Mouse (Mus musculus): ENCODE measurements at regions not wholly inside any gene's neighbourhood (a gene's known extent, or its start where the extent isn't known, plus 50 kb on each side); places are given as distances from the start of the nearest gene placed in this dataset.
"Not testable (repeated sequence)": the region's sequence is repeated elsewhere in the genome, so short reads cannot be mapped to it uniquely, and the experiment has no call there.

DNA sequence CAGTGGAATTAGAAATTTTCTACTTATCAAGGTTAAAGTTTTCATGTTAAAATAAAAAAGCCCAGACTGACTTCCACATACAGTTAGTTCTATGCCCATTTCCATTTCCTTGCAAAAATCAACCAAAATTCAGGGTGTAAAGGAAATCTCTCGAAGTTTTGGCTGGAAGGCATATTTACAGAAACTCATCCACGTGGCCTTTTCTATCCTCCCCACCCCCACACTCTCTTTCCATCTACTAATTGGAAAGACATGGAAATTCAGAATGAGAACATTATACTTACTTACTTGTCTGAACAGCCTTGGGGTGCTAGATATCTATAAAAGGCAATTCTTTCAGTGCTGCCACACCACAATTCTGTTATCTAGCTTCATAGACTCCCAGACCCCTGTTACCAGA is 139.9 kb upstream of the Mpdz start:
- no peak for DNase-seq

GRCm38 (mm10) chr4:81580553-81580952 is 137.9 kb upstream of the Mpdz start:
- DNase-seq: peak; percentile 63

DNA sequence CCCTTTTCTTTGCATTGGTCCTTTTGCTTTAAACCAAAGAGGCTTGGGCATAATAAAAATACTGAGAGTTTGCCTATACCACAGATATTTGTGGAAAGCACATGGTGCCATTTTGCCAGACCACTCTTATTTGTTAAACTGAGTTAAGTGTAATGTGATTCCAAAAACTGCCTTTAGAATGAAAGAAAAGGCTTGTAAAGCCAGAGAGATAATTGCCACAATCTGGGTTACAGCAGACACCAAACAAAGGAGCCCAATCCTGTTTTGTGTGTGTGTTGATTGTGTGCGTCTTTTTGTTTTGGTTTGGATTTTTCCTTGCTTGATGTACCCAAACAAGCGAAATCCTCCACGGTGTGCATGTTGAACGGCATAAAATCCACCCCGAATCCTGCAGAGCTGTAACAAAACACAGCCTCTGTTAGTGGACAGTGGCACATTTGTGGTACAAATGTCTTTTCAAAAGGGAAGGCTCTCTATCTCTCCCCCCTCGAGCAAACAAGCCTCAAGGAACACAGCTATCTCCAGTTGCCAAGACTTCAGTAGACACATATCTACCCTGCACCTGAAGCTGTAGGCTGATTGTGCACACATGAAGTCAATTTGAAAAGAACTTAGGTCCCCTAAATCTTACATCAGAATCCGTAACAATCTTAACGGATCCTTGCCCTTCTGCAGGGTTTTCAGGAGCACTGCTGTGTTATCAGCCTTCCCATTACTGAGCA is 136.9 kb upstream of the Mpdz start:
- DNase-seq: no peak

- no peak for DNase-seq
These were observed 136.4 kb upstream of the Mpdz start for GRCm38 (mm10) chr4:81578981-81579380.

DNA sequence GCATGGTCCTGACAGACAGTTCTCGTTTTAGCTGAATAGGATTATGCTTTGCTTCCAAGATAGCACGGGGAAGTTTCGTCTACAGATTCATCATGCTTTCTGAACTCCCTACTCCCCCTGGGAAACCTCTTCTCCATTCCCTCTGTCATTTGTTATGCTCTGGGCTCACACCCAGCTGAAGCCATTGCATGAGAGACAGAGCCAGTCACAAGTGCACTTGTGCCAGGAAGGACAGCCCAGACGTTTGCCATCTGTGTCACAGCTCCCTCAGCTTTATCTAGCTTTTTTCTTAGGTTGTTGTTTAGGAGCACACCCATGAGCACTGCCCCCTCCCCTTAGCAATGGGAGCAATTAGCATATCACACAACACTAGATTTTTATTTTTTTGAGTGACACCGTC is 131.2 kb upstream of the Mpdz start:
- DNase-seq: peak; percentile 27

GRCm38 (mm10) chr4:81570736-81571135 is 128.1 kb upstream of the Mpdz start:
- no peak for DNase-seq

DNA sequence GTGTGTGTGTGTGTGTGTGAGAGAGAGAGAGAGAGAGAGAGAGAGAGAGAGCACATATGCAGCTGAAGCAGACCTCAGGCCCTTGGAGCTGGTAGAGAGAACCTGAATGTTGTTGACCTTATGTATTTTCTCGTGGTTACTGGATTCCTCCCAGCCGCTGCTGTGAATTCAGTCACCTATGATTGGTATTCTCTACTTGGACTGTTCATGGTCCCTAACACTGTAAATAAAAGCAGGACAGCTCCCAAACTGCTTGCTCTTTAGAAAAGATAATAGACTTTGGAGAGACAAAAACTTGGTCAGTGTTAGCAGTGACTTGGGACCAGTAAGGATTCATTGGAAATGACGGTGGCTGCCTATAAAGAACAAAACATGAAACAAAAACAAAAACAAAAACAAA is 126.9 kb upstream of the Mpdz start:
- no peak for DNase-seq

- DNase-seq: no peak
These were observed 125.8 kb upstream of the Mpdz start for GRCm38 (mm10) chr4:81568404-81568803.

GRCm38 (mm10) chr4:81567928-81568327 is 125.3 kb upstream of the Mpdz start:
- no peak for DNase-seq

DNA sequence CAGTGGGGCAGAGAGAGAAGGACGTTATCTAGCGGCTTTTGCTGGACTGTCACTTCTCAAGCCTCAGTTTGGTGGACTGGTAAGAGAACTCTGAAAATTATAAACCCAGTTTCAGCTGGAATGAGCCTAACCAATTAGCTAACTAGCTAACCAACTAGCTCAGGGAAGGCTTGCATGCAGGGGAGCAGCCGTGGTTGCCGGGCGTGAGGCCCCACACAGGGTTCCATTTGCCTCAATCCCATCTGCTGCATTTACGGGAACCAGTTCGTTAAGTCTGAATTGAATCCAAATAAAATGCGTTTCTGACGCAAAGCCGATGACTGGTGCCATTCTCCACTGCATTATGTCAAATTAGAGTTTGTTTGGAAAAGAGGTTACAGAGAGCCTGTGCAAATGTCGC is 123.9 kb upstream of the Mpdz start:
- DNase-seq: no peak

DNA sequence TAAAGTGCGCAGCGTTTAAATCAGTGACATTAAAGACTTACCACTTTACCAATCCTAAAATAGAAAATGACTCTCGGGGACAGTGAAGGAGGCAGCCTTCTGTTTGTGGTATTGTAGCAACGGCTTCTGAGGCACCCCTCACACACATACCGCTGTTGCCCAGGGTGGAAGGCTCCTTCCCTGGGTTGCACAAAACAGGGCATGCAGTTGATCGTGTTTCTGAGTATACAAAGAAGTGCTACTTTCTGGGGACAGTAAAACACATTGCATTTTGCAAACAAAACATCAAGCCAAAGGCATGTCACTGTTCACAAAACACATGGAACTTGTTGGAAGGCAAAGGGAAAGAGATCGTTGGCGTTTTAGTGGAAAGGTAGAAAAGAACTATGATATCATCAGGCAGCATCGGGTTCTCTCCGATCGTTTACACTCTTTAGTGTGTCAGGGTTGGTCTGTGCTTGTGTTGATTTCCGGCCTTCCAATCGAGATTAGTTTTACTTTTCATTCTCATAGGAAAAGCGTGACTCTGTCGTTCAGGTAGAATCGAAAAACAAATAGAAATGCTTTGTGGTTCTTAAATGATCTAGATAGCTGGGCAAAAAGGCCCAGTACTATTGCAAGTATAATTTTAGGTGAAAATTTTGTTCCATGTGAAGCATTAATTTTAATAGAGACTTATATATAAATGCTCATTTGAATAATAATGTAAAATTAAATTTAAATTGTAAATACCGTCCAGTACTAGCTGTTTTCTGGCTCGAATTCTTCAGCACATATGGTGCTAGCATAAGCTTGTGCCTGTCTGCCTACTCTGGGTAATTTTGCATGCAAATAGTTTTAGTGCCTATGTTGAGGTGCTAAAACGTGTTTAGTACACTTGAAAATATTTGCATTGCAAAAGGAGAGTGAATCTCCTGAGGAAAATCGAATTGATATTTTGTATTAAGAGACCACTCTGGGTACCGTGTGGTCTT is 123.1 kb upstream of the Mpdz start:
- no peak for DNase-seq

DNA sequence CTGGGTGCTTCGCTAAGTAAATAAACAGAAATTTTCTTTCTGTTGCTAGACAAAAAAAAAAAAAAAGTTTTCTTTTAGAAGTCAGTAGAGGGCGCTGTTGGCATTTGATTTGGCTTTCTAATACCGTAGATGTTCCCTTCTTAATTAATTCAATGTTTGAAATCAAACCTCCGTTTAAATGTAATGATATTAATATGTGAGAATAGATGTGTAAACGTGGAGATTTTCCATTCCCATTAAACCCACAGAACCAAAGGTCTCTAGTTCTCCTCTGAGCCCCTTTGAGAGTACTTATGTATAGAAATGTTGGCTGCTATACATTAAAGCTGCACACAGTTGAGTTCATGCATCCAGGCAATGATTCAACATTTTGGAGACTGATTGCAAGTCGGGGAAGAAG is 121.8 kb upstream of the Mpdz start:
- no peak for DNase-seq

DNA sequence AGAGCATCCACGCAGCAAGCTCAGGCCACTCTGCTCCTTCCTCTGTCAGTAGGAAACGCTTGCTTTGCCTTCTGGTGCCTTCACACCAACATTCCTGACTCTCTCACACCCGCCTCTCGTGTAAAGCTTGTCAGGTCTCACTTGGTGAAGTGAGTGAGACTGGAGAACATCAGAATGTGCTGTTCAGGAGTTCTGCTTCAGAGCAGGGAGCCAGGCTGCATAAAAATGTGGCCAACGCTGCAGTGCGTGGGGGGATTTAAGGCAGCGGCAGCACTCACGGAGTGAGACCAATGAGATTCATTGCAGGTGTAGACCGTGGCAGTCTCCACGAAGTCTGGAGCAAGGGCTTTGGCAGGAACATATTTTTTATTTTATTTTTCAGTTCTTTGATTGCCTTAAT is 121.0 kb upstream of the Mpdz start:
- no peak for DNase-seq

GRCm38 (mm10) chr4:81561453-81561852 is 118.8 kb upstream of the Mpdz start:
- no peak for DNase-seq

DNA sequence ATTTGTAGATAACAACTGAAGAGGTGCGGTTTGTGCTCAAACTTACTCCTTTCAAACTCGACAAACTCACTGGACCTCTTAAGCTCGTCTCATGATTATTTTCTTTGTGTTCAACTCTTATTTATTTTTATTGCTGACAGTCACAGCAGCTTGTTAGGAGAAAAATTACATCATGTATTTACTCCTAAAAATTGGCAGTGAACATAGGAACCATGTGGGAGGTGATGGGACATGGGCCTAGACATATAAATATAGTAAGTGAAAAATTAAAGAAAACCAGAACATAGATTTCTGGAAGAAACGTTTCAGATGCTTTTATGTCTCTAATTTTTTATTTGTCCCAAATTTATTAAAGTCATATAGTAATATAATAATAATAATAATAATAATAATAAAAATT is 108.2 kb upstream of the Mpdz start:
- no peak for DNase-seq

DNA sequence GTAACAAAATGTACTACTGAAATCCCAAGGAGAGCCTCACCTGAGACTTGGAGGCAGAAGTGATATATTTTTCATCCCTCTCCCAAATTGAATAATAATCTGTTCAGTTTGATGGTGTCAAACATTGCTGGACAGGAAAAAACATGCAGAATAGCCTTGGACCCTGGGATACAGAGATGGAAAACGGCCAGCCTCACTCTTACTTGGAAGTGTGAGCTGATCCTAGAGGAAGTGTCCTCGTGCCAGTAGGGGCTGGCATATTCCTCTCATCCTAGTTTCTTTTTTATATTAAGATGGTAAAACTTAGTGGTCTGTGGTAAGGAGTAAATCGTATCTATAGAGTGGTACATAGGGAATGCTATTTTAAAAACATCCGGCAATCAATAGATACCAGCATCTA is 107.6 kb upstream of the Mpdz start:
- no peak for DNase-seq

DNA sequence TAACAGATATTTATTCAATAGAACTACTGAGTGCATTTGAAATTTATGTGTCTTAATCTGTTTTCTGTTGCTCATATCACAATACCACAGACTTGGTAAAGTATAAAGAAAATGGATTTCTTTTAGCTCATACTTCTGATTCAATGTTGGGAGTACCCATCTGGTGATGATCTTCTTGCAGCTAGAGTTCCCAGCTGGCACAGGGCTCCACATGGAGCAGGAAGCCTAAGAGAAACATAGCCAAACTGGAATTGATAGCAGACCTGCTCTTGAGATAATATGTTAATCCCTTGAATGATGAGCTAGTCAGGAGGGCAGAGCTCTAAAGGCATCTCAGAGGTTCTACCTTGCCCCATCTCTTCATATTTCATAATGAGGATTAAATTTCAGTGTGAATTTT is 97.9 kb upstream of the Mpdz start:
- no peak for DNase-seq

- peak; percentile 1 for DNase-seq
These were observed 96.9 kb upstream of the Mpdz start for GRCm38 (mm10) chr4:81539551-81539950.

DNA sequence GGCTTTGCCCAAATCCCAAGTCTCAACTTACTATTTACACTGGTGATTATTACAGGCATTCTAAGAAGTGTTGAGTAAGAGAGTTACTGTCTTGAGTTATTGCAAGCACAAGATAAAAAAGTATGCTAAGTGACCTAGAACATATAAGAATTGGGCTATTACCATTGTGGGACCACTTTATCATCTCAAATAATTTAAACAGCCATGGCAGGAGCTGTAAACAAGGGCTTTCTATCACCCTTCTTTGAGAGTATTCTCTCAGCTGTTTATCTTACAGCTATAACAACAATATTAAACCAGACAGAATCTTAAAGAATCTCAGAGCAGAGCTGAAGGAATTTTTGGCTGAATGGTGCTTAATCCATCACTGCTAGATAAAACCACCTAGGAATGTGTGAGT is 94.2 kb upstream of the Mpdz start:
- no peak for DNase-seq

GRCm38 (mm10) chr4:81530546-81530945 is 87.9 kb upstream of the Mpdz start:
- peak; percentile 38 for DNase-seq

DNA sequence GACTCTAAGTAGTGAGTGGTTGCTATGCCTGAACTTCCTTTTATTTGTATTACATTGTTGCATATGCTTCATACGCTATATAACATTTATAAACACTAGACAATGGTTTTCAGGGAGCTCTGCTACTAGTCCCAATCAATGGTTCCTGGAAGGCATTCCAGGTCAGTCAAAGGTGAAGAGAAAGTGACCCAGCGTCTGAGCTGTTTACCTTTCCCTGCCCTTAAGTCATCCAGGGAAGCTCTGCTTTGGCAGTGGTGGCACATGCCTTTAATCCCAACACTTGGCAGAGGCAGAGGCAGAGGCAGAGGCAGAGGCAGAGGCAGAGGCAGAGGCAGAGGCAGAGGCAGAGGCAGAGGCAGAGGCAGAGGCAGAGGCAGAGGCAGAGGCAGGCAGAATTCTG is 76.5 kb upstream of the Mpdz start:
- DNase-seq: not testable (repeated sequence)

DNA sequence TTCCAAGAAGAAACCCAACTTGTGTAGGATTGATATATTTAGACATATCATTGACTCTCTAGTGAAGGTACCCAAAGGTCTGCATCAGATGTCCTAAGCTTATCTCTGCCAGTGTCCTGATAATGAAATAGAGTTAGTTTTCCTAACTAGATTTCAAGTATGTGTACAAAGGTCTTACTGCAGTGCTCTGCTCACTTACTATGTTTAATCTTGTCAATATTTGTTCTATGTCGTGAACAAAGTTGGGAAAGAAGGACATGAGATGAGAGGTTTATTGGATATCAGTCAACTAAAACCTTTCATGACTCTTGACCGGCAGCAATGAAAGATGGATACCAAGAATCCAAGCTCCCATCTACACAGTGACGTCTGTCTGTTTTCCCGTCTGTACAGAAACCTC is 71.9 kb upstream of the Mpdz start:
- DNase-seq: no peak

- DNase-seq: no peak
These were observed 69.8 kb upstream of the Mpdz start for GRCm38 (mm10) chr4:81512396-81512795.

- DNase-seq: no peak
These were observed 66.2 kb upstream of the Mpdz start for GRCm38 (mm10) chr4:81508776-81509175.

Measured in adrenal gland, postnatal 10 days (tissue).